Mouse (Mus musculus) B cell, adult 2 months (primary cell): ENCODE data around the gene Nfyc.

Source experiments
- DNase-seq, 2 experiments: peaks; one replicate each; pipeline ENCODE4 v3.0.0; 2022

The Nfyc gene

GRCm38 (mm10) chr4:120713021-120713420, 118.4 kb downstream of the Nfyc start:
- DNase-seq = no peak

- DNase-seq = no peak
Observed at GRCm38 (mm10) chr4:120712236-120712635, 119.1 kb downstream of the Nfyc start.
